Mouse (Mus musculus) limb, embryonic 11.5 days (tissue): ENCODE measurements around the gene Acta2. TPM values are rescaled to one million over a fixed set of nuclear protein-coding genes. Genes with fewer than 3 reads are reported as not detected.
A peak's percentile ranks its signal among the peaks of the same experiment; 100 is the strongest.

Experiments
- ATAC-seq: fragments of 200-750 bp; cut with Nextera tagmentation; 2 replicates; pipeline ENCODE4 v1.8.0; 2017; ENCODE audit warnings: low read depth; ENCODE audit not compliant: insufficient number of reproducible peaks, low FRiP score, low TSS enrichment
- DNase-seq: peaks from one replicate; pipeline ENCODE4 v3.0.0-alpha.2; 2015; ENCODE audit warnings: low spot score
- H3K27ac ChIP-seq: fragments of 300-500 bp; sonication (generic); replicated peaks from 2 replicates; pipeline ENCODE4 v1.5.1; 2014; ENCODE audit warnings: low read depth, mild to moderate bottlenecking, low read length
- H3K27me3 ChIP-seq: fragments of 300-500 bp; sonication (generic); 2 replicates; pipeline ENCODE4 v1.6.1; 2014; ENCODE audit warnings: mild to moderate bottlenecking, low read length, mixed read lengths; ENCODE audit not compliant: control insufficient read depth, insufficient read depth
- H3K36me3 ChIP-seq: fragments of 300-500 bp; sonication (generic); 2 replicates; pipeline ENCODE4 v1.6.1; 2014; ENCODE audit warnings: mild to moderate bottlenecking, low read length, moderate library complexity, mixed read lengths; ENCODE audit not compliant: control insufficient read depth, insufficient read depth
- H3K4me1 ChIP-seq: fragments of 300-500 bp; sonication (generic); 2 replicates; pipeline ENCODE4 v1.6.1; 2014; ENCODE audit warnings: low read length, mixed read lengths; ENCODE audit not compliant: control insufficient read depth, insufficient read depth
- H3K4me2 ChIP-seq: fragments of 300-500 bp; sonication (generic); 2 replicates; pipeline ENCODE4 v1.6.1; 2014; ENCODE audit warnings: low read depth, mild to moderate bottlenecking, moderate library complexity; ENCODE audit not compliant: severe bottlenecking
- H3K4me3 ChIP-seq: fragments of 300-500 bp; sonication (generic); 2 replicates; pipeline ENCODE4 v1.5.1; 2014; ENCODE audit warnings: low read depth, low read length
- H3K9ac ChIP-seq: fragments of 300-500 bp; sonication (generic); 2 replicates; pipeline ENCODE4 v1.6.1; 2014; ENCODE audit warnings: mild to moderate bottlenecking, low read length
- H3K9me3 ChIP-seq: fragments of 300-500 bp; sonication (generic); 2 replicates; pipeline ENCODE4 v1.6.1; 2016; ENCODE audit warnings: low read length; ENCODE audit not compliant: control insufficient read depth
- WGBS: fragments of 180-500 bp; shearing (Covaris S2); extraction: QIAGEN DNeasy Blood & Tissue Kit; methylation state at CpG from one replicate; pipeline ENCODE4 v1.1.7; 2014; 5-methylcytosine and 5-hydroxymethylcytosine counted together
- polyA plus RNA-seq: library from polyadenylated mRNA; unstranded; fragments of >200 nt; fragmentation: Nextera tagmentation; extraction: Ambion mirVana; gene quantifications from 2 replicates; pipeline ENCODE4 v1.2.1, GENCODE M21; 2014

Acta2 gene
- 43.5 and 48.5 TPM in 2 replicates for polyA plus RNA-seq

GRCm38 (mm10) chr19:34254880-34255681, at the start of gene Acta2:
Gene Acta2, minus strand, starts transcription at chr19:34255590.
- Histone ChIP-seq H3K4me1 (0 out of 2 replicates have a peak, but pooled peaks cover 2% of the 10 kb centered on the region), H3K9me3 (no peaks in the 10 kb centered on the region), H3K27me3 (no peaks in the 10 kb centered on the region), H3K4me2 (no peak within 1 kb of the TSS), H3K27ac (no peak within 1 kb of the TSS), H3K4me3 (no peak within 1 kb of the TSS), H3K9ac (no peak within 1 kb of the TSS), H3K36me3 (no peaks in the 10 kb centered on the region)
- DNase-seq, result no peak
- WGBS, result 40% methylated on average over 16 of the region's 16 CpGs
- peak; percentile 57; the same call in 1 of the 2 replicates for ATAC-seq

- H3K27ac ChIP-seq, result no peak overlapping the region
- ATAC-seq (no peak), DNase-seq (no peak)
- no peaks in the 10 kb centered on the region for H3K27me3 ChIP-seq
- H3K4me2 ChIP-seq, result no peak overlapping the region
- no peaks in the 10 kb centered on the region for H3K36me3 ChIP-seq
- H3K4me3 ChIP-seq, result no peak overlapping the region
- no peaks in the 10 kb centered on the region for H3K9me3 ChIP-seq
- no peaks in the 10 kb centered on the region for H3K4me1 ChIP-seq
- no peak overlapping the region for H3K9ac ChIP-seq
These were observed 49.5 kb upstream of the Acta2 start for GRCm38 (mm10) chr19:34304917-34305316.

GRCm38 (mm10) chr19:34300430-34300829, 45.0 kb upstream of the Acta2 start:
- Histone ChIP-seq H3K27ac (no peak overlapping the region), H3K36me3 (no peaks in the 10 kb centered on the region), H3K4me1 (no peaks in the 10 kb centered on the region), H3K9me3 (no peaks in the 10 kb centered on the region), H3K4me2 (no peak overlapping the region), H3K9ac (no peak overlapping the region), H3K27me3 (no peaks in the 10 kb centered on the region), H3K4me3 (no peak overlapping the region)
- DNase-seq, result no peak
- no peak for ATAC-seq
- 81% methylated on average over 2 of the region's 2 CpGs for WGBS

GRCm38 (mm10) chr19:34299229-34299628, 43.8 kb upstream of the Acta2 start:
- Histone ChIP-seq H3K4me3 (no peak overlapping the region), H3K9me3 (no peaks in the 10 kb centered on the region), H3K4me2 (no peak overlapping the region), H3K36me3 (no peaks in the 10 kb centered on the region), H3K4me1 (no peaks in the 10 kb centered on the region), H3K27me3 (no peaks in the 10 kb centered on the region), H3K27ac (no peak overlapping the region), H3K9ac (no peak overlapping the region)
- WGBS, result 77% methylated on average over 4 of the region's 4 CpGs
- ATAC-seq (no peak), DNase-seq (no peak)

GRCm38 (mm10) chr19:34298531-34298930, 43.1 kb upstream of the Acta2 start:
- no peak overlapping the region for H3K4me2 ChIP-seq
- H3K9me3 ChIP-seq, result no peaks in the 10 kb centered on the region
- H3K9ac ChIP-seq, result no peak overlapping the region
- H3K4me3 ChIP-seq, result no peak overlapping the region
- 71% methylated on average over 1 of the region's 1 CpGs for WGBS
- no peak for ATAC-seq
- DNase-seq, result no peak
- no peaks in the 10 kb centered on the region for H3K4me1 ChIP-seq
- no peak overlapping the region for H3K27ac ChIP-seq
- H3K36me3 ChIP-seq, result no peaks in the 10 kb centered on the region
- H3K27me3 ChIP-seq, result no peaks in the 10 kb centered on the region

GRCm38 (mm10) chr19:34295442-34295841, 40.1 kb upstream of the Acta2 start:
- Histone ChIP-seq H3K9me3 (no peaks in the 10 kb centered on the region), H3K36me3 (no peaks in the 10 kb centered on the region), H3K9ac (no peak overlapping the region), H3K4me3 (no peak overlapping the region), H3K27ac (no peak overlapping the region), H3K4me1 (no peaks in the 10 kb centered on the region; the same call in 1 of the 2 replicates), H3K4me2 (no peak overlapping the region), H3K27me3 (no peaks in the 10 kb centered on the region)
- 57% methylated on average over 6 of the region's 6 CpGs for WGBS
- ATAC-seq, result no peak
- DNase-seq, result no peak

GRCm38 (mm10) chr19:34293376-34293947, 38.1 kb upstream of the Acta2 start:
- Histone ChIP-seq H3K27me3 (no peaks in the 10 kb centered on the region), H3K36me3 (no peaks in the 10 kb centered on the region), H3K9me3 (no peaks in the 10 kb centered on the region), H3K4me3 (no peak overlapping the region), H3K27ac (no peak overlapping the region), H3K4me2 (no peak overlapping the region), H3K9ac (no peak overlapping the region), H3K4me1 (no peaks in the 10 kb centered on the region; the same call in 1 of the 2 replicates)
- DNase-seq (no peak), ATAC-seq (no peak)
- 76% methylated on average over 3 of the region's 3 CpGs for WGBS

- no peak overlapping the region for H3K27ac ChIP-seq
- H3K36me3 ChIP-seq, result no peaks in the 10 kb centered on the region
- H3K9me3 ChIP-seq, result no peaks in the 10 kb centered on the region
- H3K4me2 ChIP-seq, result no peak overlapping the region
- no peak for DNase-seq
- no peaks in the 10 kb centered on the region; the same call in 1 of the 2 replicates for H3K4me1 ChIP-seq
- no peak overlapping the region for H3K9ac ChIP-seq
- ATAC-seq, result no peak
- H3K27me3 ChIP-seq, result no peaks in the 10 kb centered on the region
- no peak overlapping the region for H3K4me3 ChIP-seq
- 82% methylated on average over 2 of the region's 2 CpGs for WGBS
These were observed 37.3 kb upstream of the Acta2 start for GRCm38 (mm10) chr19:34292701-34293100.
